Mouse (Mus musculus) granulocyte monocyte progenitor cell, adult 5-6 weeks (primary cell): ENCODE measurements at regions not wholly inside any gene's neighbourhood (a gene's known extent, or its start where the extent isn't known, plus 50 kb on each side); places are given as distances from the start of the nearest gene placed in this dataset.
"Not testable (repeated sequence)": the region's sequence is repeated elsewhere in the genome, so short reads cannot be mapped to it uniquely, and the experiment has no call there.

Experiments
- ATAC-seq: replicated peaks from 2 replicates; pipeline ENCODE4 v1.8.0; 2016; ENCODE audit warnings: mild to moderate bottlenecking, moderate TSS enrichment, inconsistent platforms; ENCODE audit not compliant: poor library complexity, severe bottlenecking

GRCm38 (mm10) chr11:9932360-9933265, 740.9 kb downstream of the Abca13 start:
- no peak for ATAC-seq

DNA sequence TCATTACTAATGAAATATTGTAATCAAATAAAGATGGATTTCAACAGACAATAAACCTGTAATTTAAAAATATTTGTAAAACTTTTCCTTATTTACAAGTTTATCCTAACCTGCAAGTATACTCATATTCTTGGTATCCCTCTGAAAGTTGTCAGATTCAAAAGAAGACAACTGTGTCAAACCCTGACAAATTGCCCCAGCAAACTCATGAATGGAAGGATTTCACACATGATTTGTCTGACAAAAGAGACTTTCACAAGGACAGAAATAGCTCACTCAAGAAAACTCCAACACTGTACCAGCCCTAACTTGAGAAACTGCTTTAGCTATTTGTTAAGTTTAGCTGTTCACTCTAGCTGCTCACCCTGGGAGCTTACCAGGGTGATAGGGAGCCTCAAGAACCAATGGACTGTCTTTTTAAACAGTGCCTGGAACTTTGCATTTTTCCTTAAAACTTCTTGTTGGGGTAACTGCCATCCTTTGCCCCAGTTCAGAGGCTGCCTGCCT, 771.0 kb downstream of the Abca13 start:
- no peak for ATAC-seq

GRCm38 (mm10) chr11:9982974-9983373, 791.2 kb downstream of the Abca13 start:
- ATAC-seq: no peak

DNA sequence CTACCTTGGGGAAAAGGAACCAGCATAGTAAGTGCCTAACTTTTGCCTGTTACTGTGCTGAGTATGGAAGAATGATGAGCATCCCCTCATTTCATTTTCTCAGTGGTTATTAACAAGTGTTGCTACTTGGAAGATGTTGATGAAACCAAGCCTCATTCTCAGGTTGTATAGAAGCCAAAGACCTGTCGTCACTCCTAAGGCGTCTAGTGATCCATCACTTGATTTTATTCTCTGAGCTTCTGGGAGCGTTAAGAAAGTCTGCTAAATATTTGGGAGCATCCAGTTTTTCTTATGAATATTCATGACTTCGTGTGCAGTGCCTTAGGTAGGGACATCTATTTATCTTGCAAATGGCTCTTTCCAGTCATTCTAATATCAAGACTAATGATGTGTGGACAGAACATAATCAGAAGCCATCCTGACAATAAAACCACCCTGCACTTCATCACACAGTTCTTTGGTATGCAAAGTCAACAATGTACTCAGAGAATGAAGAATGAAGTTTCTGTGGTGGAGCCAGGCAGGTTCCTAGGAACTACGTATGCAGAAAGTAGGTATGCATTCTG, 802.9 kb downstream of the Abca13 start:
- ATAC-seq: no peak

- ATAC-seq: no peak
Observed at GRCm38 (mm10) chr11:9995356-9995755, 803.6 kb downstream of the Abca13 start.

GRCm38 (mm10) chr11:9997532-9998138, 805.9 kb downstream of the Abca13 start:
- no peak for ATAC-seq

DNA sequence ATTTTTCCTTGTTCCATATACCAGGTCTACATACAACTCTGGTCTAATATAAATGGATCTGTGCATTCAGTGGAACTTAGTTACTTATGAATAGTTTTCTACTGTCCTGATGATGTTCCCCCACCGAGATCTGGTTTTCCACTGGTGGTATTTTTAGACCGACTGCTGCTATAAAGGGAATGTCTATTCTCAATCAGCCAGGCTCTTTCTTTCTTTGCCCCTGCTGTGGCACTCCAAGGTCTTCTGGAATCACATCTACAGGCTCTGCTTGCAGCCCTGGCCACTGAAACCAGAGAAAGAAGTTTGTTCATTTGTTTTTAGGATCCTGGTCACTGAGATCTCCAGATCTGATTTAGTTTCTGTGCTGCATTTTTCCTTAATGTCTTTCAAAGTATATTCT, 810.4 kb downstream of the Abca13 start:
- no peak for ATAC-seq

- no peak for ATAC-seq
Observed at GRCm38 (mm10) chr11:10006881-10007280, 815.1 kb downstream of the Abca13 start.

GRCm38 (mm10) chr11:10046593-10046992, 854.9 kb downstream of the Abca13 start:
- ATAC-seq: no peak

- no peak for ATAC-seq
Observed at GRCm38 (mm10) chr11:10051584-10052210, 860.0 kb downstream of the Abca13 start.

DNA sequence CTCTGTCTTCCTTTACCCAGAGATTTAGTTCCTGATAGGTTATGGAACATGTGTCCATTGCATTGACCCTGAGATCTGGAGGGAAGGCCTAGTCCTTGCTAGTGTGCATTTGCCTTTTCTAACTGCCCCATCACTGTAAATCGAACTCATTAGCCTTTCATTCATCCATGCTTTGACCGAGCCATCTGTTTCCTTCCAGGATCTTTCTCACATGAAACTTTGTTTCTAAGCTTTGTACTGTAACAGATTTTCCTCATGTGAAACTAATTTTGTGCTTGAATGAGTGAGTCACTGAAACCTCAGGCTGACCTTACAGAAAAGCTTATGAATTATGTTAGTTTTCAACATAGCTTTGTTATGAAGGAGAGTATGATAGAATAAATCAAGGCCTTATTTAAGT, 880.1 kb downstream of the Abca13 start:
- no peak for ATAC-seq

DNA sequence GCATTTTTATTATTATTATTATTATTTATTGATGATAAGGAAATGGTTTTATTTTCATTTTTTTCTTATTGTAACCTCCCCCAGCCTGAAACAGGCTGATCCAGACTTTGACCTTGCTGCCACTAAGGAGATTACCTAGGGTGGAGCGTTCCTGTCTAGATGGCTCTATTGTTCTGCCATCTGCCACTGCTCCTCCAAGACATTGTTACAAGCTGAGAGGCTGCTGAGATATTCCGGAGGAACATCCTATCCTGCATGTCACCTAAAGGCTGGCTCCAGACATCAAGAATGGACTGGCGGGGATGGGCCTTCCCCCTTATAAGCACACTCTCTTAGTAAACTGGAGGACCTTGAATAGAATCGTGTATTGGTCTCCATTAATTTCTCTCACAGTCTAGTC, 896.2 kb downstream of the Abca13 start:
- ATAC-seq: no peak

- ATAC-seq: not testable (repeated sequence)
Observed at GRCm38 (mm10) chr11:10102314-10102713, 910.6 kb downstream of the Abca13 start.

DNA sequence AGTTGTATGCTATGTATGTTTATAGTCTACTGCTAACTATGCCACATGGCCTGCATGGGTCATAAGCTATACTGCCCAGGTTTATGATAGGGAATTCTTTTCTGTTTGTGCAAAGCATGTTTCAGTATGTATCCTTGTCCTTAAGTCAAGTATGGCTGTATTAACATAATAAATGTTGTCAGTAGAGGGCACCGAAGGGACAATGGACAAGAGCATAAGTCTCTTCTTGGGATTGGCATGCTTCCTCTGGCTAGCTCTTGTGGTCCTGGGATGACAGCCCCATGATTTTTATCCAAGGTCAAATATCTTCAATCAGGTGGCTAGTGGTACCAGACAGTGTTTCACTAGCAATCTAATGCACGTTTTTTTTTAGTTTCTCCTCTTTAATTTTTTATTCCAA, 913.3 kb downstream of the Abca13 start:
- peak; percentile 33; the same call in 1 of the 2 replicates for ATAC-seq

- no peak for ATAC-seq
Observed at GRCm38 (mm10) chr11:10142161-10142560, 950.4 kb downstream of the Abca13 start.

GRCm38 (mm10) chr11:10149160-10149559, 957.4 kb downstream of the Abca13 start:
- peak; percentile 100 for ATAC-seq

- no peak for ATAC-seq
Observed at GRCm38 (mm10) chr11:10153836-10154235, 960.2 kb upstream of the Vwc2 start.

DNA sequence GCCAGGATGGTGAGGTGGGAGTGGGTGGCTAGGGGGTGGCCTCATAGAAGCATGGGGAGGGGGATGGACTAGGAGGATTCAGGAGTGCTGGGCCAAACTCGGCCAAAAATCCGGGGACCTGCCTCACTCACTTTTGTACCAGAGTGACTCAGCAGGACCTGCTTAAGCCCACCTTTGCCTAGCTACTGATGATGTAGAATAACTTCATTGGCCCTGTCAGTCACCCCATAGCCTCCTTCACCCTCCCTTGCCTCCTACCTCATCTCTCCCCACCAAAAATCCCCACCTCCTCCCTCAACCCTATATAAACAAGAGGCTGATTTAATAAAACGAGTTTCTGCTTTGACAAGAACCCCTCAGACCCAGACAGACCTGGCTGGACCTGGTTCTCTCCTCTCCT, 920.3 kb upstream of the Vwc2 start:
- ATAC-seq: no peak

DNA sequence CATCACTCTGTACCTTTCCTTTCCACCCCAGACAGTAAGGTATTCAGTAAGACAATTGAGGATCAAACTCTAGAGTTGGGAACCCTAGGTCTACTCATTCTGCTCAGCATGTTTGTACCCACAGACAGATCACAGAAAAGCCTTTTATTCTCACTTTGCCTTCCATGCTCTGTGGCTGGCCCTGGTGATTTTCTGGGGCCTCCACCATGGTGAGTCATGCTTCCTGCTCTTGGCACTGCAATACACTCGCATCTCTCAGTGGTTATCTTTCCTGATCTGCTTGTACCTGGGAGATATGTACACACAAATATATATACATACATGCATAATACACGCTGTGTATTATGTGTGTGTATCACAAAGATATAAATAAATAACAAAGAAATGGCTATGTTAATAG, 919.2 kb upstream of the Vwc2 start:
- no peak for ATAC-seq

- no peak for ATAC-seq
Observed at GRCm38 (mm10) chr11:10201021-10201420, 913.0 kb upstream of the Vwc2 start.

GRCm38 (mm10) chr11:10205257-10205656, 908.8 kb upstream of the Vwc2 start:
- no peak for ATAC-seq
